Mouse (Mus musculus): ENCODE data around the gene Pard6a. TPM values are rescaled to one million over a fixed set of nuclear protein-coding genes. Genes with fewer than 3 reads are reported as not detected.

Gene Pard6a
- polyA plus RNA-seq, 1 experiment from 2014 or later, result 18.2 TPM

DNA sequence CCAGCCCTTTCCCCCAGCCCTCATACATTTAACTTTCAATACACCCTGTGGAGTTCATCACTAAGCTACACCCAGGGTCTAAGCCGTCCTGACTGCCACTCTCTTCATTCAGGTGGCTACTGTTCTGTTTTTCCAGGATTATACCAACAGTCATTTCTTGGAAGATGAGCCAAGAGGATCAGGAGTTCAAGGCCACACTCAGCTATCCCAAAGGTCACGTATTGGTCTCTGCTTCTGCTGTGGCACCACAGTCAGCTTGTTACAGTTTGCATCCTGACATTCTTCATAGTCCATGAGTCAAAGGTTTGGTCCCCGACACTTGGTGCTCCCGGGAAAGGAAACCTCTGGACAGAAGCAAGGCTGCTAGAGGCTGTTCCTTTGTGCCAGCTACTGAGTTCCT lies 18.7 kb downstream of the Pard6a start:
- Histone ChIP-seq H3K36me3 (ENCODE audit: control insufficient read depth, insufficient read depth, low read length) (no peaks in the 10 kb centered on the region), H3K27me3 (replicated peaks; ENCODE audit: control insufficient read depth, insufficient read depth, low read length) (no peaks in the 10 kb centered on the region), H3K27ac (ENCODE audit: low read depth, low read length) (no peak overlapping the region), H3K4me1 (replicated peaks; ENCODE audit: control insufficient read depth, insufficient read depth, low read length) (no peaks in the 10 kb centered on the region), H3K9ac (ENCODE audit: low read depth, low read length) (no peak overlapping the region), H3K4me2 (no peak overlapping the region), H3K4me3 (ENCODE audit: low read depth, low read length) (no peak overlapping the region), H3K9me3 (ENCODE audit: control insufficient read depth, low read length) (no peaks in the 10 kb centered on the region)
- no peak for DNase-seq (ENCODE audit: low spot score)
- WGBS, result 85% methylated on average over 4 of the region's 4 CpGs
- no peak for ATAC-seq (replicated peaks; ENCODE audit: low FRiP score)

DNA sequence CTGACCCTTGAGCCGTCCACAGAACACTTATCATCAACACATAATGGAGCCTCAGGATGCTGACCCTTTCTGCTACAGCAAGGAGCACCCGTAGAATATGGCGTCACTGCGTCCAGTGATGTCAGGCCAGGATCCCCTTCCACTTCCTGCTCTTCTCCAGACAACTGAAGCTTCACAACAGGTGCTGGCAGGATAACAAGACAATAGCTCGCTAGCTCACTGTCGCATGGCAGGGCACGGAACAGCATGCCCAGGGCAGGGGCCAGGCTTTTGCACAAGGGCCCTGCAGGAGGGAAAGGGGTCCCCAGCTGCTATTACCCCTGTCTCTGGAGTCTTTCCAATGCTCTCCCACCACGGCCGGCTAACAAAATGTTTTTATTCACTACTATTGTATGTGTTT lies 21.9 kb downstream of the Pard6a start:
- 0 out of 2 replicates have a peak, but pooled peaks cover 4% of the 10 kb centered on the region for H3K4me1 ChIP-seq (replicated peaks; ENCODE audit: control insufficient read depth, insufficient read depth, low read length)
- no peak for ATAC-seq (replicated peaks; ENCODE audit: low FRiP score)
- no peak overlapping the region for H3K27ac ChIP-seq (ENCODE audit: low read depth, low read length)
- H3K9ac ChIP-seq (ENCODE audit: low read depth, low read length), result no peak overlapping the region
- no peaks in the 10 kb centered on the region for H3K27me3 ChIP-seq (replicated peaks; ENCODE audit: control insufficient read depth, insufficient read depth, low read length)
- H3K4me3 ChIP-seq (ENCODE audit: low read depth, low read length), result no peak overlapping the region
- WGBS, result 84% methylated on average over 9 of the region's 9 CpGs
- H3K36me3 ChIP-seq (ENCODE audit: control insufficient read depth, insufficient read depth, low read length), result no peaks in the 10 kb centered on the region
- H3K4me2 ChIP-seq, result no peak overlapping the region
- no peaks in the 10 kb centered on the region for H3K9me3 ChIP-seq (ENCODE audit: control insufficient read depth, low read length)
- no peak for DNase-seq (ENCODE audit: low spot score)

DNA sequence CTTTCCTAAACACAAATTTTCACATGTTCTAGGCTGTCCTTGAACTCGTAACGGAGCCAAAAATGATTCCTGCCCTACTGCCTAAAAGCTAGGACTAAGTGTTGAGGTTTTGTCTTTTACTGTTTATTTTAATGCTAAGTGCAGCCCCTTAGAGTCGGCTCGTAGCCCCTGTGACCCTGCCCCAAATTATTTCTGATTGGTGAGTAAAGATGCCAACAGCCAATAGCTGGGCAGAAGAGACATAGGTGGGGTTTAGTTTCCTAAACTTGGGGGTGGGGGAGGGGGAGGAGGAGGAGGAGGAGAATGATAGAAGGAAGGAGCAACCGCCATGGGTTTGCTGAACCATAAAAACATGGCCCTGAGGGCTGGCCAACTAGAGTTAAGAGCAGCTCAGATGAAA lies 24.8 kb downstream of the Pard6a start:
- H3K4me3 ChIP-seq (ENCODE audit: low read depth, low read length), result no peak overlapping the region

DNA sequence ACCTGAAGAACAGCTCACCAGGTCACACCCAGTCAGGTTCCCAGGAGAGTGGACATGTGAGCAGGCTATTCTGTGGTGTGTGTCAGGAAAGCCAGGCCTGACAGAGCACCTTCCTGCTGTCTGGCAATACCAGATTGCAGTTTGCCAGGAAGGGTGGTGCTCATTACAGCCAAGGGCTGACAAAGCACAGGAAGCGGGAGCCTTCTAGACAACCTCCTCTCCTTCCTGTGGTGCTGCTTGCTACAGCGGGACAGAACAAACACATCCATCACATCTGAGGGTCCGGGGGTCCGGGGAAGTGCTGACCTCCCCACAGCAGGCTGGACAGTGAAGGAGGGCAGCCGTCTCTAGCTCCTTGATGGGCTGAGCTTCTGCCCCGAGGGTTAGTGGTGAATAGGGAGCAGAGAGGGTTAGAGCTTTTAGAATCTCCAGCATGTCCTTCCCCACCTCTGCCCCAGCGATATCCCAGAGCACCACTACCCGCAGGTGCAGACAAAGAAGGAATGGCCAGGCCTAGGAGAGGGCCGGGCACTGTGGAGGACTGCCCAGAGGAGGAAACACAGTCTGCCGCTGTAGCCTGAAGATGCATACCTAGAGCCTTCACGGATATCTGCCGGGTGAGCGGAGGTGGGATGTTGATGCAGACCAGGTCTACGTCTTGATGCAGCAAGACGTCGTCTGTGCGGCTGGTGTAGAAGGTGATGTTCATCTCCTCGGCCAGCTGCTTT lies 26.6 kb downstream of the Pard6a start:
- H3K4me1 ChIP-seq (replicated peaks; ENCODE audit: control insufficient read depth, insufficient read depth, low read length), result 0 out of 2 replicates have a peak, but pooled peaks cover 9% of the 10 kb centered on the region
- no peaks in the 10 kb centered on the region for H3K9me3 ChIP-seq (ENCODE audit: control insufficient read depth, low read length)
- peak; percentile 71 for ATAC-seq (replicated peaks; ENCODE audit: low FRiP score)
- DNase-seq (ENCODE audit: low spot score), result no peak
- H3K27me3 ChIP-seq (replicated peaks; ENCODE audit: control insufficient read depth, insufficient read depth, low read length), result no peaks in the 10 kb centered on the region
- no peaks in the 10 kb centered on the region for H3K36me3 ChIP-seq (ENCODE audit: control insufficient read depth, insufficient read depth, low read length)
- H3K4me2 ChIP-seq, result peak overlapping the region; percentile 6
- H3K4me3 ChIP-seq (ENCODE audit: low read depth, low read length), result no peak overlapping the region
- 61% methylated on average over 18 of the region's 18 CpGs for WGBS
- H3K9ac ChIP-seq (ENCODE audit: low read depth, low read length), result no peak overlapping the region
- H3K27ac ChIP-seq (ENCODE audit: low read depth, low read length), result no peak overlapping the region

More for the DNA sequence above, 24.8 kb downstream of the Pard6a start:
- no peak overlapping the region for H3K9ac ChIP-seq (ENCODE audit: low read depth, low read length)
- 73% methylated on average over 5 of the region's 5 CpGs for WGBS
- DNase-seq (ENCODE audit: low spot score) (no peak), ATAC-seq (replicated peaks; ENCODE audit: low FRiP score) (no peak)
- H3K4me1 ChIP-seq (replicated peaks; ENCODE audit: control insufficient read depth, insufficient read depth, low read length), result 0 out of 2 replicates have a peak, but pooled peaks cover 4% of the 10 kb centered on the region
- H3K27me3 ChIP-seq (replicated peaks; ENCODE audit: control insufficient read depth, insufficient read depth, low read length), result no peaks in the 10 kb centered on the region
- H3K36me3 ChIP-seq (ENCODE audit: control insufficient read depth, insufficient read depth, low read length), result no peaks in the 10 kb centered on the region
- H3K27ac ChIP-seq (ENCODE audit: low read depth, low read length), result no peak overlapping the region
- H3K9me3 ChIP-seq (ENCODE audit: control insufficient read depth, low read length), result no peaks in the 10 kb centered on the region
- H3K4me2 ChIP-seq, result no peak overlapping the region

DNA sequence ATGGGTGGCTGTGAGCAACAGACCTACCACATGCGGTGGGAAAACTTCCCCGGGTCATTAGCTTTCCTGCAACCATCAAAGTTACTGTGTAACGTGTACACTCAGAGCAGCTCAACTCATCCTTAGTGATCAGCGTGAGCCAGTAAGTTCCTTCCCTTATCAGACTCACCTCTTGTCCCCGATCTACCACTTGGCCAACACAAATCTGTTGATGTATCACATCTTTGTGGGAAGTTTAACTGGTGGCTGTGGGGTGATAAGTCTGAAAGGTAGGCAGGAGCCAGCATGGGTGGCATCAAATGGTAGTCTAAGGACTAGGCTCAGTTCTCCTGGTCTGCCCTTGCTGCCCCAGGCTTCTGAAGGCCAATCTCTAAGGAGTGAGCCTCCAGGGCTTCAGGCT lies 31.2 kb downstream of the Pard6a start:
- no peak overlapping the region for H3K9ac ChIP-seq (ENCODE audit: low read depth, low read length)
- H3K27me3 ChIP-seq (replicated peaks; ENCODE audit: control insufficient read depth, insufficient read depth, low read length), result no peaks in the 10 kb centered on the region
- H3K4me1 ChIP-seq (replicated peaks; ENCODE audit: control insufficient read depth, insufficient read depth, low read length), result 0 out of 2 replicates have a peak, but pooled peaks cover 5% of the 10 kb centered on the region
- no peak overlapping the region for H3K27ac ChIP-seq (ENCODE audit: low read depth, low read length)
- ATAC-seq (replicated peaks; ENCODE audit: low FRiP score) (no peak), DNase-seq (ENCODE audit: low spot score) (no peak)
- no peaks in the 10 kb centered on the region for H3K36me3 ChIP-seq (ENCODE audit: control insufficient read depth, insufficient read depth, low read length)
- no peaks in the 10 kb centered on the region for H3K9me3 ChIP-seq (ENCODE audit: control insufficient read depth, low read length)
- no peak overlapping the region for H3K4me3 ChIP-seq (ENCODE audit: low read depth, low read length)
- H3K4me2 ChIP-seq, result no peak overlapping the region
- WGBS, result 59% methylated on average over 5 of the region's 5 CpGs

DNA sequence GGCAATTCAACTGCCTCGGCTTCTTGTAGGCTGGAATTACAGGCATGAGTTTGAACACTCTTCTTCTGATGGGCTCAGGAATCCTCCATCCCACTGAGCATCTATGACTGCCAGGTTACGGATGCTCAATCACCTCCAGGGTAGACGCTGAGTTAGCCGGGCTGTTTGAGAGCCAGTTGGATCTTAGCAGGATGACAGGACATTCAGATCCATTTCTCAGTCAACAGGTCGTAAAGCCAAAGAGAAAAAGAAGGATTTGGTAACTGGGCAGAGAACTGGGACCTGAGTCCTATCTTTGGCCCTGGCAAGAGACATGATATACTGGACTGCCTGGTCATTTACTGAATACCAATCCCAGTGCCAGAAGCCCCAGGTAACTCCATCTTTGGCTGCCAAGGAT lies 38.3 kb downstream of the Pard6a start:
- no peak for ATAC-seq (replicated peaks; ENCODE audit: low FRiP score)
- Histone ChIP-seq H3K9ac (ENCODE audit: low read depth, low read length) (no peak overlapping the region), H3K4me3 (ENCODE audit: low read depth, low read length) (no peak overlapping the region), H3K4me1 (replicated peaks; ENCODE audit: control insufficient read depth, insufficient read depth, low read length) (no peaks in the 10 kb centered on the region), H3K9me3 (ENCODE audit: control insufficient read depth, low read length) (no peaks in the 10 kb centered on the region), H3K27ac (ENCODE audit: low read depth, low read length) (no peak overlapping the region), H3K27me3 (replicated peaks; ENCODE audit: control insufficient read depth, insufficient read depth, low read length) (no peaks in the 10 kb centered on the region), H3K36me3 (ENCODE audit: control insufficient read depth, insufficient read depth, low read length) (no peaks in the 10 kb centered on the region), H3K4me2 (no peak overlapping the region)
- 92% methylated on average over 5 of the region's 5 CpGs for WGBS
- no peak for DNase-seq (ENCODE audit: low spot score)

DNA sequence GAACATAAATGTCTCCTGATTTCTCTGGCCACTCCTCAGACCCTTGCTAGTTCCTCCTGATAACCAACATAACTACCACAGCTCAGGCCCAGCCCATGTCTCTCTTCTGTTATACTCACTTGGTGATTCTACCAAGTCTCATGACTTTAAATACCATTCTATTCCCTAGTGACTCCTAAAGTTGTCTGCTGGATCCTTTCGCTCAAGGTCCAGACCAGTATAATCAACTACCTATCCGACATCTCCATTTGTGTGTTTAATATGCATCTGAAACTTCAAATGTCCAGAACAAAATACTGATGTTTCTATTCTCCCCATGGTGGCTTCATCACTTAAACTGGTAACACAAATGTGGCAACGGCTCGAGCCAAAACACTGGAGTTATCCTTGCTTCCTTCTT lies 42.4 kb downstream of the Pard6a start:
- ATAC-seq (replicated peaks; ENCODE audit: low FRiP score) (no peak), DNase-seq (ENCODE audit: low spot score) (no peak)
- 80% methylated on average over 4 of the region's 4 CpGs for WGBS
- Histone ChIP-seq H3K27me3 (replicated peaks; ENCODE audit: control insufficient read depth, insufficient read depth, low read length) (no peaks in the 10 kb centered on the region), H3K4me2 (no peak overlapping the region), H3K4me1 (replicated peaks; ENCODE audit: control insufficient read depth, insufficient read depth, low read length) (0 out of 2 replicates have a peak, but pooled peaks cover 3% of the 10 kb centered on the region), H3K36me3 (ENCODE audit: control insufficient read depth, insufficient read depth, low read length) (no peaks in the 10 kb centered on the region), H3K9ac (ENCODE audit: low read depth, low read length) (no peak overlapping the region), H3K27ac (ENCODE audit: low read depth, low read length) (no peak overlapping the region), H3K9me3 (ENCODE audit: control insufficient read depth, low read length) (no peaks in the 10 kb centered on the region), H3K4me3 (ENCODE audit: low read depth, low read length) (no peak overlapping the region)

DNA sequence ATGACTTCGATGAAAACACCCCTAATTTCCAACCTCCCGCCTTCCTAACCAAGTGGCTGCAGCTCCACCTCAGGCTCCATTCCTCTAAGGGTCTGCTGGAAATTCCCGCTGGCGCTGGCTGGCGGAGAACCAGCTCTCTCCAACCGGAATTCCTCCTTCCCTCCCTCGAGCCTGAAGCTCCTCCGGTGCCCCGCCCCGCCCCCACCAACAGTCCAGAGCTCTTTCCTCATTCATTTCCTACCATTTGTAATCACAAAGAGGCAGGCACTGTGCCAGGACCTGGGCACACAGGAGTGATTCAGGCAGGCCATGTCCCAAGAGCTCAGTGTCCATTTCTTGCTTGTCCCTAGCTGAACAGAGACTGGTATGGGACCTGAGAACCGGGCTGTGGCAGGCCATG lies 49.7 kb downstream of the Pard6a start:
- H3K4me2 ChIP-seq, result peak overlapping the region; percentile 31; the same call in 1 of the 2 replicates
- no peak overlapping the region for H3K9ac ChIP-seq (ENCODE audit: low read depth, low read length)
- H3K4me1 ChIP-seq (replicated peaks; ENCODE audit: control insufficient read depth, insufficient read depth, low read length), result peaks cover 14% of the 10 kb centered on the region
- WGBS, result 27% methylated on average over 11 of the region's 11 CpGs
- H3K27me3 ChIP-seq (replicated peaks; ENCODE audit: control insufficient read depth, insufficient read depth, low read length), result no peaks in the 10 kb centered on the region
- H3K36me3 ChIP-seq (ENCODE audit: control insufficient read depth, insufficient read depth, low read length), result no peaks in the 10 kb centered on the region
- H3K27ac ChIP-seq (ENCODE audit: low read depth, low read length), result 0 out of 2 replicates have a peak overlapping the region, but pooled peaks have one; percentile 13
- no peaks in the 10 kb centered on the region for H3K9me3 ChIP-seq (ENCODE audit: control insufficient read depth, low read length)
- no peak for ATAC-seq (replicated peaks; ENCODE audit: low FRiP score)
- no peak for DNase-seq (ENCODE audit: low spot score)
- H3K4me3 ChIP-seq (ENCODE audit: low read depth, low read length), result no peak overlapping the region
